Mouse (Mus musculus): ENCODE measurements around the gene Hbs1l. TPM values are rescaled to one million over a fixed set of nuclear protein-coding genes. Genes with fewer than 3 reads are reported as not detected.

Hbs1l gene
- total and polyA plus RNA-seq, 2 experiments = 17.1 to 78.1 TPM

DNA sequence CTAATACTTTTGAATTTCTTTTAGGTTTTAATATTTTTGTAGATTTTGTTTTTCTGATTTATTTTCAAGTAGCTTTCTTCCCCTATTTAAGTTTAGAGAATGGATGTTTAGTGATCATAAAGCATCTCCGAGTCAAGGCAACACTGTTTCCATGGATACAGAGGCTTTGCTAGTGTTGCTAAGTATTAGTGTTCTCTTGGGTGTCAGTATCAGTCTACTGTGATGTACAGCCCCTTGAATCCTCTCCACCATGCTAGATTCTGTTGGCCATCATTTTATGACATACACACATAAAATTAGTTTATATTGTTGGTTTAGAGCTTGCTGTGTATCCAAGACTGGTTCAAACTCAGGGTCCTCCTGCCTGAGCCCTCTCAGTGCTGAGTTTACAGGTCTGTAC lies 20.3 kb downstream of the Hbs1l start:
- WGBS = 96% methylated on average over 1 of the region's 1 CpGs

DNA sequence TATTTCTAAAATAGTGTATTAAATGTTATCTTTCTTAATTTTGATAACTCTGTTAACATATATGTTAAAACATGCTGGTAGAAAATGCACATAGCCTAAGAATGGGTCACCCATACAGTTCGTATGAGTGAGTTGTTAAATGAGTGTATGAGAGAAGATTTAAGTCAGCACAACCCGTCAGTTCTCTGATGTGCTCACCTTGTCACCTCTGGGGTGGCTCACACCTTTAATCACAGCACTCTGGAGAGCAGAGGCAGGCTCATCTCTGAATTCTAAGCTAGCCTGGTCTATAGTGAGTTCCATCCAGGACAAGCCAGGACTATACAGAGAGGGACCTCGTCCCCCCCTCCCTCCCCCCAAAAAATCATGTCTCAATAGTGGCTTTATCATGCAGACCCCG lies 22.5 kb downstream of the Hbs1l start:
- H3K4me1 ChIP-seq (ENCODE audit: control insufficient read depth, insufficient read depth, low read length) = no peaks in the 10 kb centered on the region
- no peak overlapping the region for H3K9ac ChIP-seq (ENCODE audit: low read depth, low read length)
- peaks cover 9% of the 10 kb centered on the region; the same call in 1 of the 2 replicates for H3K79me2 ChIP-seq (ENCODE audit: control insufficient read depth, insufficient read depth, low read length)
- no peak overlapping the region for H3K4me3 ChIP-seq (ENCODE audit: insufficient read depth, low read depth, low read length)
- H3K36me3 ChIP-seq (ENCODE audit: control insufficient read depth, insufficient read depth, low read length) = peaks cover 21% of the 10 kb centered on the region
- no peak overlapping the region for H3K27ac ChIP-seq (replicated peaks; ENCODE audit: insufficient read depth, low read depth, low read length)
- WGBS = 93% methylated on average over 4 of the region's 4 CpGs
- TF ChIP-seq POLR2A (IDR thresholded peaks at IDR 0.05; ENCODE audit: extremely low read depth, insufficient read depth, low read length) (no peak), CTCF (IDR thresholded peaks at IDR 0.05; ENCODE audit: low read depth, low read length) (no peak)
- no peaks in the 10 kb centered on the region for H3K27me3 ChIP-seq (ENCODE audit: control insufficient read depth, insufficient read depth, low read length)
- no peak for DNase-seq (ENCODE audit: extremely low read depth, low read depth, low spot score)

More for the DNA sequence above, 20.3 kb downstream of the Hbs1l start:
- TF ChIP-seq POLR2A (IDR thresholded peaks at IDR 0.05; ENCODE audit: extremely low read depth, insufficient read depth, low read length) (no peak), CTCF (IDR thresholded peaks at IDR 0.05; ENCODE audit: low read depth, low read length) (no peak)
- Histone ChIP-seq H3K4me1 (ENCODE audit: control insufficient read depth, insufficient read depth, low read length) (no peaks in the 10 kb centered on the region), H3K36me3 (ENCODE audit: control insufficient read depth, insufficient read depth, low read length) (peaks cover 21% of the 10 kb centered on the region), H3K27ac (replicated peaks; ENCODE audit: insufficient read depth, low read depth, low read length) (no peak overlapping the region), H3K27me3 (ENCODE audit: control insufficient read depth, insufficient read depth, low read length) (no peaks in the 10 kb centered on the region), H3K9ac (ENCODE audit: low read depth, low read length) (no peak overlapping the region), H3K79me2 (ENCODE audit: control insufficient read depth, insufficient read depth, low read length) (peaks cover 5% of the 10 kb centered on the region; the same call in 1 of the 2 replicates), H3K4me3 (ENCODE audit: insufficient read depth, low read depth, low read length) (no peak overlapping the region)
- DNase-seq (ENCODE audit: extremely low read depth, low read depth, low spot score) = no peak

DNA sequence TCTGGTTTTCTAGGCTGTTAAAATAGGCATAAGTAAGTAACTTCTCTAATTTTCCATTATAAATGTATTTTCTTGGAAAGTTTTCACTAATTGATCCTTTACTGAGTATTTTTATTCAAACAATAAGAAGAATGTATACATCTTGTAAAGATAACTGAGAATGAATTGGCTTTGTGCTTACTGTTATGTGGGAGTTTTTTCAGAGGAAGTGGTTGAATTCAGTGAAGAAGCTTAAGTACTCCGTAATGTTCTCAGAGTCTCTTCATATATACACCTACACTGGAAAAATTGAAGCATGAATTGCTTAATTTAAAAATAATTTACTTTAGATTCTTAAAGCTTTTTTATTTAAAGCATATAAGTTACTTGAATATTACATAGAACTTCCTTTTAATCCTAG lies 23.2 kb downstream of the Hbs1l start:
- H3K27me3 ChIP-seq (ENCODE audit: control insufficient read depth, insufficient read depth, low read length) = no peaks in the 10 kb centered on the region
- no peak for DNase-seq (ENCODE audit: extremely low read depth, low read depth, low spot score)
- WGBS = 94% methylated on average over 1 of the region's 1 CpGs
- H3K27ac ChIP-seq (replicated peaks; ENCODE audit: insufficient read depth, low read depth, low read length) = no peak overlapping the region
- H3K4me1 ChIP-seq (ENCODE audit: control insufficient read depth, insufficient read depth, low read length) = no peaks in the 10 kb centered on the region
- H3K4me3 ChIP-seq (ENCODE audit: insufficient read depth, low read depth, low read length) = no peak overlapping the region
- H3K36me3 ChIP-seq (ENCODE audit: control insufficient read depth, insufficient read depth, low read length) = peaks cover 19% of the 10 kb centered on the region
- no peak overlapping the region for H3K9ac ChIP-seq (ENCODE audit: low read depth, low read length)
- no peak for TF ChIP-seq POLR2A (IDR thresholded peaks at IDR 0.05; ENCODE audit: extremely low read depth, insufficient read depth, low read length)
- no peak for TF ChIP-seq CTCF (IDR thresholded peaks at IDR 0.05; ENCODE audit: low read depth, low read length)
- peaks cover 10% of the 10 kb centered on the region; the same call in 1 of the 2 replicates for H3K79me2 ChIP-seq (ENCODE audit: control insufficient read depth, insufficient read depth, low read length)

DNA sequence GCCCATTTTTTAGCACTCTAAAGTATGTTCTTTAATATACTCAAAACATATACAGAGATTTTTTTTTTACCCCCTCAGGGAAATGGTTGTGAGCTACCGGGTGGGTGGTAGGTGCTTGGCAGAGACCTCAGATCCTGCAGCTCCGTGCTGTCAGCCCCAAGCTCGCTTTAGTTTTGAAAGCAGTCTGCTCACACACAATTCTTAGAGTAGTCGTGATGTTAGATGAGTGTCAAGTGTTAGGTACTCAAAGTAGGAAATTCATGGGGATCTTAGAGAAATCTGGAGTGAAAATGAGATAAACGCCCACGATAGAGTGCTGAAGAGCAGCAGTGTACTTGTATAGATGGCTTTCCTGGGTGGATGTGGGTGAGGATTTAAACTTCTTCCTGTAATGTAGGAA lies 24.8 kb downstream of the Hbs1l start:
- Histone ChIP-seq H3K36me3 (ENCODE audit: control insufficient read depth, insufficient read depth, low read length) (peaks cover 15% of the 10 kb centered on the region), H3K4me1 (ENCODE audit: control insufficient read depth, insufficient read depth, low read length) (no peaks in the 10 kb centered on the region), H3K79me2 (ENCODE audit: control insufficient read depth, insufficient read depth, low read length) (peaks cover 6% of the 10 kb centered on the region; the same call in 1 of the 2 replicates), H3K27me3 (ENCODE audit: control insufficient read depth, insufficient read depth, low read length) (no peaks in the 10 kb centered on the region), H3K27ac (replicated peaks; ENCODE audit: insufficient read depth, low read depth, low read length) (no peak overlapping the region), H3K9ac (ENCODE audit: low read depth, low read length) (no peak overlapping the region), H3K4me3 (ENCODE audit: insufficient read depth, low read depth, low read length) (no peak overlapping the region)
- DNase-seq (ENCODE audit: extremely low read depth, low read depth, low spot score) = no peak
- 90% methylated on average over 6 of the region's 6 CpGs for WGBS
- TF ChIP-seq CTCF (IDR thresholded peaks at IDR 0.05; ENCODE audit: low read depth, low read length) = no peak
- no peak for TF ChIP-seq POLR2A (IDR thresholded peaks at IDR 0.05; ENCODE audit: extremely low read depth, insufficient read depth, low read length)

DNA sequence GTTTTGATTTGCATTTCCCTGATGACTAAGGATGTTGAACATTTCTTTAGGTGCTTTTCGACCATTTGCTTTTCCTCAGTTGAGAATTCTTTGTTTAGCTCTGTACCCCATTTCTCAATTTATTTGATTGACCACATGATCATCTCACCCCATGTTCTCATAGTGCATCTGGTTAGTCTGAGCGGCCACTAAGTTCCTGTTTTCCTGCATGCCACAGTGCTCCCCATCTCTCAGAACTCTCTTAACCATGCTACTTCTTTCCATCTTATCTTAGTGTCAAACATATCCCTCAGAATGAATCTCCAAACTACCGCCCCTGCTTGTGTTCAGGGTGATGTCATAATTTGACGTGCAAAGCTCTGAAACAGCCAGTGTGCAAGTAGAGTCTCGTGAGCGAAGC lies 30.6 kb downstream of the Hbs1l start:
- no peaks in the 10 kb centered on the region for H3K27me3 ChIP-seq (ENCODE audit: control insufficient read depth, insufficient read depth, low read length)
- H3K4me1 ChIP-seq (ENCODE audit: control insufficient read depth, insufficient read depth, low read length) = peaks cover 5% of the 10 kb centered on the region; the same call in 1 of the 2 replicates
- H3K27ac ChIP-seq (replicated peaks; ENCODE audit: insufficient read depth, low read depth, low read length) = no peak overlapping the region
- peaks cover 9% of the 10 kb centered on the region; the same call in 1 of the 2 replicates for H3K79me2 ChIP-seq (ENCODE audit: control insufficient read depth, insufficient read depth, low read length)
- H3K4me3 ChIP-seq (ENCODE audit: insufficient read depth, low read depth, low read length) = no peak overlapping the region
- 93% methylated on average over 6 of the region's 6 CpGs for WGBS
- H3K36me3 ChIP-seq (ENCODE audit: control insufficient read depth, insufficient read depth, low read length) = peaks cover 3% of the 10 kb centered on the region
- no peak for DNase-seq (ENCODE audit: extremely low read depth, low read depth, low spot score)
- no peak overlapping the region for H3K9ac ChIP-seq (ENCODE audit: low read depth, low read length)
- TF ChIP-seq CTCF (IDR thresholded peaks at IDR 0.05; ENCODE audit: low read depth, low read length) (no peak), POLR2A (IDR thresholded peaks at IDR 0.05; ENCODE audit: extremely low read depth, insufficient read depth, low read length) (no peak)

DNA sequence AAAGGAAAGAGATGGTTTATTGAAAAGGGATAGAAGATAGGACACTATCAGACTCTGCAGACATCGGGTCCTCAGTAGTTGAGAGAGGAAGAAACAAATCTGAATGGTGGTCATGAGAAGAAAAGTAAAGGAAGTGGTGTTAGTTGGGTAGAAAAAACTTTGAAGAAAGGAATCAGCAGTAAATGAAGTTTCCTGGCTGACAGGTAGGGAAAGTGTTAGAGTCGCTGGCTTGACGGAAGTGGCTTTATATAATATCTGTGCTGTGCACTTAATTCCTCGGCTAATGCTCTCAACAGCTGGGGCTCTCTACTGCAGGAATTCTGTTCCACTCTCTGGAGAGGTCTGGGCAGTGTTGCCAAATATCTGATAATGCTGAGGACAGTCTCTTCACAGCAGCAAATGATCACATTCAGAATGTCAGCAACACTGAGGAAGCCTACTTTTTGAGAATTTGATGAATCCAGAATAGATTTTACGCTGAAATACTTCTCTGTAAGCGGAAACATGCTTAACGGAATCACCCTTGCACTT lies 31.9 kb downstream of the Hbs1l start:
- no peak for DNase-seq (ENCODE audit: extremely low read depth, low read depth, low spot score)
- WGBS = 67% methylated on average over 7 of the region's 7 CpGs
- Histone ChIP-seq H3K27me3 (ENCODE audit: control insufficient read depth, insufficient read depth, low read length) (no peaks in the 10 kb centered on the region), H3K79me2 (ENCODE audit: control insufficient read depth, insufficient read depth, low read length) (peaks cover 8% of the 10 kb centered on the region; the same call in 1 of the 2 replicates), H3K9ac (ENCODE audit: low read depth, low read length) (no peak overlapping the region), H3K4me1 (ENCODE audit: control insufficient read depth, insufficient read depth, low read length) (peaks cover 5% of the 10 kb centered on the region; the same call in 1 of the 2 replicates), H3K4me3 (ENCODE audit: insufficient read depth, low read depth, low read length) (no peak overlapping the region), H3K27ac (replicated peaks; ENCODE audit: insufficient read depth, low read depth, low read length) (no peak overlapping the region), H3K36me3 (ENCODE audit: control insufficient read depth, insufficient read depth, low read length) (peaks cover 9% of the 10 kb centered on the region)
- TF ChIP-seq POLR2A (IDR thresholded peaks at IDR 0.05; ENCODE audit: extremely low read depth, insufficient read depth, low read length) (no peak), CTCF (IDR thresholded peaks at IDR 0.05; ENCODE audit: low read depth, low read length) (no peak)

Data from liver, adult 2 months (tissue).